Mouse (Mus musculus) left cerebral cortex, adult 9 months (tissue): ENCODE data around the gene 1700061G19Rik.

Experiments used
- DNase-seq, 2 experiments: peaks; one replicate each; pipeline ENCODE4 v3.0.0; 2022; ENCODE audit warnings: low spot score in 2 of 2

The 1700061G19Rik gene

DNA sequence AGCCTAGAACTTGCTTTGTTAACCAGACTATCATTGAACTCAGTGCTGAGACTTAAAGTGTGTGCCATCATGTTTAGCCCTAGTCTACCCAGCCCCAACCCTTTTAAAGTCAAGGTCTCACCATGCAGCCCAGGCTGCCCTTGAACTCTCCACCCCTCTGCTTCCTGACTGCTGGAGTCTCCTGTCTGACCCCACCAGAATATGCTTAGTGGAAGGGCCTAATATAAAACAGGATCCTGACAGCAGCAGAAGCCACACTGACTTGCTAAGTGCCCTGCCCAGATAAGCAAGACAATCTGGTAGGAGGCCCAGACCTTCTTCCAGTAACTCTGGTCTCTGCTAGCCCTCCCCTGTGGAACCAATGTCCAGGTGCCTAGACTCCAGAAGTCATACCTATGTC is 53.8 kb downstream of the 1700061G19Rik start:
- no peak for DNase-seq

- DNase-seq, result no peak
These were observed 54.3 kb downstream of the 1700061G19Rik start for GRCm38 (mm10) chr17:56929530-56929929.

- DNase-seq, result no peak
These were observed 54.7 kb downstream of the 1700061G19Rik start for GRCm38 (mm10) chr17:56930026-56930425.

- no peak for DNase-seq
These were observed 58.1 kb downstream of the 1700061G19Rik start for GRCm38 (mm10) chr17:56933395-56933794.

GRCm38 (mm10) chr17:56934545-56935330 is 59.5 kb downstream of the 1700061G19Rik start:
- DNase-seq, result peak in 1 of 2 experiments; percentile 23

DNA sequence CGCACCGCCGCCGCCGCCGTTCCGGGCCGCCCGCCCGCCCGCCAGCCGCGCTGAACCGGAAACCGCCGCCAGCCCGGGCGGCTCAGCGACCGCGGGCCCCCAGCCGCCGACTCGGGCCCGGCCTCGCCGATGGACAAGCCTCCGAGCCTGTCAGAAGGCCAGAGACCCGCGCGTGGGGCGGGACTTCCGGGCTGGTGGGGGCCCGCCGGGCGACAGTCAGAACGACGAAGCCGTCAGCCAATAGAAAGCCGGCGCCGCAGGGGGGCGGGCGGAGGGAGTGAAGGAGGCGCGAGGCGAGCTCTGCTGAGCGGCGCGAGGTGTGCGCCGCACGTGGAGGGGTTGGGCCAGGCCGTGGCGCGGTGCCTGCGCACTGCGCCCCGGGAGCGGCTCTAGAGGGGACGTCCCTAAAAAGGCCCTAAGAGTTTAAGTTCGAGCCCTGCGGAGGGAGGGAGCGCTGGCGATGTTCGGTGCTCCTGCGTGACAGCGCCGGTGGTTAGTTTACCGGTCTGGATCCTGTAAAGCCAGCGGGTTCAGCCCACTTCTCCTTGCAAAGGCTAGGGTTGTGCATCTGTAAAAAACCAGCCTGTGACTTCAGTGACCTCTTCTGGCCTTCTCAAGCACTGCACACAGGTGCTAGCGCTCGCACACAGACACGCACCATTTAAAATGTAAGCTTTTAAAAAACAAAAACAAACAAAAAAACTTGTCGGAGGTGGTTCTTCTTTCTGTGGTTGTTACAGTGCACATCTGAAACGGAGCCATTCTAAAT is 60.3 kb downstream of the 1700061G19Rik start, which contains the start of gene Mllt1:
Mllt1 (minus strand) TSS at position 53 of the 769 bp plus-strand sequence.
- DNase-seq, result peak; percentile 94 to 98

- DNase-seq, result no peak
These were observed 61.5 kb downstream of the 1700061G19Rik start for GRCm38 (mm10) chr17:56936731-56937130.
